ENCODE assay signal across 30 mouse cellular contexts in the genomic region with DNA sequence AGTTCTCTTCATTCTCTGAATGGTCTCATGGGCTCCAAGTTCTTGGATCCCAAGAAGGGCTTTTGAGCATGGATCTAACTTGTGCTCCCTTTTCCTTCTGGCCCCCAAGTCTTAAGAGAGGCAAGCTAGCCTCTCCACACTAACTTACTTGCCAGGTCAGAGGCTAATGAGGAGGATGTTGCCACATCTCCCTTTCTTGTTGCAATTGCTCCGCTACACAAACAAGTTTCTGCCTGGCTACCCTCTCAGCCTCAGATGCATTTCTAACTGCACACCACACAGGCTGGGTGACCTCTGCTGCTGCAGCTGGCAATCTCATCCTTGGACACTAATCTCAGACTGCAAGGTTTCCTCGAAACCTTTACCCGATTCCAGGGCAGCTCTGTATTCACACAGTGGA. TPM values are rescaled to one million over a fixed set of nuclear protein-coding genes. Genes with fewer than 3 reads are reported as not detected.
A peak's percentile ranks its signal among the peaks of the same experiment; 100 is the strongest.
DNase-seq lines count a peak whose midpoint lies in the region; ATAC-seq and TF ChIP-seq lines count a peak whose summit lies in the region.
"Had no signal": no experiment of that assay in that cellular context is flagged by ENCODE, and none has a peak within 500 bp of the region (broad histone marks: within the 10 kb centered on the region; RNA-seq: fewer than 3 reads in every experiment).

No protein-coding gene starts in this region.

- no peaks in the 10 kb centered on the region for H3K4me1 ChIP-seq in liver, embryonic 11.5 days (replicated peaks; ENCODE audit: control insufficient read depth, insufficient read depth, low read length)
- H3K4me1 ChIP-seq in liver, postnatal 0 days (ENCODE audit: insufficient read depth), result 0 out of 2 replicates have a peak, but pooled peaks cover 3% of the 10 kb centered on the region
- H3K4me1 ChIP-seq in stomach, postnatal 0 days (replicated peaks; ENCODE audit: control insufficient read depth, insufficient read depth), result no peaks in the 10 kb centered on the region
- H3K4me1 ChIP-seq: embryonic facial prominence, embryonic 10.5 days; embryonic facial prominence, embryonic 13.5 days; forebrain, embryonic 12.5 days had no signal

- no peak for ATAC-seq in liver, embryonic 11.5 days (replicated peaks; ENCODE audit: low FRiP score)
- no peak for ATAC-seq in liver, postnatal 0 days
- peak; percentile 63 for ATAC-seq in granulocyte monocyte progenitor cell, adult 5-6 weeks (replicated peaks; ENCODE audit: poor library complexity, severe bottlenecking)
- ATAC-seq in stomach, postnatal 0 days (ENCODE audit: low FRiP score, low TSS enrichment), result no peak
- ATAC-seq: forebrain, embryonic 15.5 days; hindbrain, postnatal 0 days; inflammation-experienced regulatory T-cells, adult 6 months had no signal

- no peak overlapping the region for H3K9ac ChIP-seq in liver, embryonic 11.5 days (ENCODE audit: low read depth, low read length)
- H3K9ac ChIP-seq in liver, postnatal 0 days (replicated peaks), result no peak overlapping the region
- H3K9ac ChIP-seq in stomach, postnatal 0 days (ENCODE audit: low read length), result no peak overlapping the region
- H3K9ac ChIP-seq: embryonic facial prominence, embryonic 13.5 days; forebrain, embryonic 12.5 days; forebrain, embryonic 15.5 days; heart, embryonic 13.5 days; hindbrain, embryonic 14.5 days had no signal

- no peak for TF ChIP-seq CTCF in liver, postnatal 0 days (IDR thresholded peaks at IDR 0.05; ENCODE audit: low read depth)
- no peak for TF ChIP-seq CTCF in stomach, postnatal 0 days (IDR thresholded peaks at IDR 0.05; ENCODE audit: low read depth)

- H3K36me3 ChIP-seq in liver, embryonic 11.5 days (ENCODE audit: control insufficient read depth, insufficient read depth, low read length), result no peaks in the 10 kb centered on the region
- H3K36me3 ChIP-seq in liver, postnatal 0 days (replicated peaks; ENCODE audit: insufficient read depth, low read length), result no peaks in the 10 kb centered on the region
- no peaks in the 10 kb centered on the region for H3K36me3 ChIP-seq in stomach, postnatal 0 days (ENCODE audit: control insufficient read depth, insufficient read depth, low read length)
- H3K36me3 ChIP-seq: embryonic facial prominence, embryonic 10.5 days; embryonic facial prominence, embryonic 13.5 days; forebrain, embryonic 12.5 days; forebrain, embryonic 15.5 days; G1E; heart, embryonic 13.5 days had no signal

- 79% methylated on average over 3 of the region's 3 CpGs for WGBS in liver, embryonic 11.5 days
- WGBS in liver, postnatal 0 days (ENCODE audit: insufficient replicate concordance), result 65% methylated on average over 3 of the region's 3 CpGs
- WGBS in stomach, postnatal 0 days, result 89% methylated on average over 3 of the region's 3 CpGs

- peak; percentile 19 for DNase-seq in adrenal gland, postnatal 14 days
- no peak for DNase-seq in adrenal gland, adult (ENCODE audit: inconsistent age in 2 of 2, low spot score in 1 of 2)
- peak; percentile 15 for DNase-seq in liver, embryonic 11.5 days (ENCODE audit: low spot score)
- no peak for DNase-seq in liver, postnatal 0 days
- DNase-seq in ovary, postnatal 36 days (ENCODE audit: low spot score), result no peak
- DNase-seq in stomach, postnatal 0 days (ENCODE audit: low spot score), result no peak
- DNase-seq: adrenal gland, adult 8-10 months; B cell, adult 2 months; cerebellum, adult 11-12 months; cerebellum, adult 8-10 months; cerebellum, postnatal 10 days; cerebellum, postnatal 36 days; embryo, embryonic 11 days; gastrocnemius, postnatal 10 days; gastrocnemius, postnatal 36 days; heart, adult 11 months; heart, postnatal 14 days; heart, postnatal 4 days had no signal

- TF ChIP-seq EP300 in liver, postnatal 0 days (IDR thresholded peaks at IDR 0.05; ENCODE audit: low read depth), result no peak
- no peak for TF ChIP-seq EP300 in stomach, postnatal 0 days (optimal IDR thresholded peaks at IDR 0.05)

- H3K4me3 ChIP-seq in liver, embryonic 11.5 days (ENCODE audit: low read depth, low read length), result no peak overlapping the region
- H3K4me3 ChIP-seq in liver, postnatal 0 days (ENCODE audit: low read depth, low read length), result no peak overlapping the region
- H3K4me3 ChIP-seq in stomach, postnatal 0 days (ENCODE audit: low read depth, low read length), result no peak overlapping the region
- H3K4me3 ChIP-seq: embryonic facial prominence, embryonic 10.5 days; embryonic facial prominence, embryonic 13.5 days; erythroblast, embryonic 14.5 days; forebrain, embryonic 12.5 days; forebrain, embryonic 15.5 days; heart, embryonic 13.5 days had no signal

- H3K4me2 ChIP-seq in liver, embryonic 11.5 days, result no peak overlapping the region
- no peak overlapping the region for H3K4me2 ChIP-seq in liver, postnatal 0 days (ENCODE audit: low read depth, low read length)
- H3K4me2 ChIP-seq in stomach, postnatal 0 days (replicated peaks; ENCODE audit: low read depth), result no peak overlapping the region
- H3K4me2 ChIP-seq: embryonic facial prominence, embryonic 13.5 days; forebrain, embryonic 12.5 days; forebrain, embryonic 15.5 days; heart, embryonic 13.5 days; hindbrain, embryonic 14.5 days had no signal

- H3K27ac ChIP-seq in liver, embryonic 11.5 days (ENCODE audit: low read depth, low read length), result no peak overlapping the region
- H3K27ac ChIP-seq in liver, postnatal 0 days (ENCODE audit: low read depth), result no peak overlapping the region
- H3K27ac ChIP-seq in stomach, postnatal 0 days (replicated peaks), result no peak overlapping the region
- H3K27ac ChIP-seq: embryonic facial prominence, embryonic 10.5 days; embryonic facial prominence, embryonic 13.5 days; forebrain, embryonic 12.5 days; forebrain, embryonic 15.5 days; heart, embryonic 13.5 days; hindbrain, embryonic 14.5 days; hindbrain, postnatal 0 days had no signal

- no peaks in the 10 kb centered on the region for H3K27me3 ChIP-seq in liver, embryonic 11.5 days (replicated peaks; ENCODE audit: control insufficient read depth, insufficient read depth, low read length)
- no peaks in the 10 kb centered on the region for H3K27me3 ChIP-seq in liver, postnatal 0 days (ENCODE audit: insufficient read depth, low read length)
- H3K27me3 ChIP-seq in stomach, postnatal 0 days (ENCODE audit: control insufficient read depth, insufficient read depth, low read length), result no peaks in the 10 kb centered on the region
- H3K27me3 ChIP-seq: CH12.LX; embryonic facial prominence, embryonic 13.5 days; forebrain, embryonic 12.5 days; forebrain, embryonic 15.5 days; heart, embryonic 13.5 days had no signal

- no peaks in the 10 kb centered on the region for H3K9me3 ChIP-seq in liver, embryonic 11.5 days (ENCODE audit: control insufficient read depth, low read length)
- H3K9me3 ChIP-seq in liver, postnatal 0 days (ENCODE audit: low read length), result no peaks in the 10 kb centered on the region
- no peaks in the 10 kb centered on the region for H3K9me3 ChIP-seq in stomach, postnatal 0 days (ENCODE audit: control insufficient read depth, low read length)
- H3K9me3 ChIP-seq: embryonic facial prominence, embryonic 10.5 days; embryonic facial prominence, embryonic 13.5 days; forebrain, embryonic 12.5 days; forebrain, embryonic 15.5 days; heart, embryonic 13.5 days had no signal

RNA-seq across cellular contexts. Expression of a gene that starts 23.6 kb away (rescaled TPM):
- total RNA-seq in adrenal gland, postnatal 14 days (2021), result 1.8 TPM in 1 of 2 replicates, not detected in the other
- polyA plus RNA-seq in liver, embryonic 11.5 days (2014; fragmentation: Nextera tagmentation; extraction: Ambion mirVana), result not detected in 2 replicates
- polyA plus RNA-seq in liver, postnatal 0 days (2015; fragmentation: Nextera tagmentation; extraction: Ambion mirVana), result 0.15 TPM in 1 of 2 replicates, not detected in the other
- not detected in 2 replicates for total RNA-seq in granulocyte monocyte progenitor cell, adult 5-6 weeks (2014; fragmentation: Nextera tagmentation)
- not detected in 2 replicates for total RNA-seq in granulocyte monocyte progenitor cell, adult 5-6 weeks (2017)
- polyA plus RNA-seq in stomach, postnatal 0 days (2015; fragmentation: Nextera tagmentation; extraction: Ambion mirVana), result 0.15 and 0.21 TPM in 2 replicates
- total RNA-seq: CH12.LX; G1E; gastrocnemius, postnatal 36 days; heart, postnatal 14 days had no signal
- polyA plus RNA-seq: embryonic facial prominence, embryonic 10.5 days; erythroblast, embryonic 14.5 days; G1E; inflammation-experienced regulatory T-cells, adult 6 months had no signal

Comparison
In these comparisons a context has a peak if more than half of its experiments do, and no peak if none do; other contexts are left out.
1. DNase-seq: peak in adrenal gland, postnatal 14 days (single experiment) and liver, embryonic 11.5 days (single experiment); none in adrenal gland, adult (0 of 2), liver, postnatal 0 days (single experiment), ovary, postnatal 36 days (single experiment) and stomach, postnatal 0 days (single experiment).